Mouse (Mus musculus) forelimb bud, embryonic 11.5 days (tissue): ENCODE results near the gene Mrpl23.

Source experiments
- DNase-seq: peaks from one replicate; pipeline ENCODE4 v3.0.0-alpha.2; 2012; ENCODE audit warnings: low read depth, low spot score

Mrpl23 gene

GRCm38 (mm10) chr7:142520331-142520730, 12.2 kb upstream of the Mrpl23 start:
- DNase-seq, result no peak

DNA sequence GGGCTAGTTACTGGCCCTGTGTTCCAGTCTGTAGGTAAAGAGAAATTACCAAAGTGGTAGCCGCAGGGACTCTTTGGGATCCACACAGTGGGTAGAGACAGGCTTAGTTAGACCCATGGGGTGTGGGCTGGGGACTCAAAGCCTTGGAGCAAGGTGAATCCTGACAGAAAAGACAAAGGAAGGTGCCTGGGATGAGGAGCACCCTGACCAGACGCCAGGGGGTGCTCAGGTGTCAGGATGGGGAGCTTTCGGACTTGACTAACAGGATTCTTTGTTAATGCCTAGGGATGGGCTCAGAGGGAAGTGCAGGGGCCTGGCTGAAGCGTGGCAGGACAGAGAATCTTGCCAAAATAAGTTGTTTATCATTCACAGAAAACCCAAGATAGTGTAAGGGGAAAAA, 10.1 kb upstream of the Mrpl23 start:
- no peak for DNase-seq

DNA sequence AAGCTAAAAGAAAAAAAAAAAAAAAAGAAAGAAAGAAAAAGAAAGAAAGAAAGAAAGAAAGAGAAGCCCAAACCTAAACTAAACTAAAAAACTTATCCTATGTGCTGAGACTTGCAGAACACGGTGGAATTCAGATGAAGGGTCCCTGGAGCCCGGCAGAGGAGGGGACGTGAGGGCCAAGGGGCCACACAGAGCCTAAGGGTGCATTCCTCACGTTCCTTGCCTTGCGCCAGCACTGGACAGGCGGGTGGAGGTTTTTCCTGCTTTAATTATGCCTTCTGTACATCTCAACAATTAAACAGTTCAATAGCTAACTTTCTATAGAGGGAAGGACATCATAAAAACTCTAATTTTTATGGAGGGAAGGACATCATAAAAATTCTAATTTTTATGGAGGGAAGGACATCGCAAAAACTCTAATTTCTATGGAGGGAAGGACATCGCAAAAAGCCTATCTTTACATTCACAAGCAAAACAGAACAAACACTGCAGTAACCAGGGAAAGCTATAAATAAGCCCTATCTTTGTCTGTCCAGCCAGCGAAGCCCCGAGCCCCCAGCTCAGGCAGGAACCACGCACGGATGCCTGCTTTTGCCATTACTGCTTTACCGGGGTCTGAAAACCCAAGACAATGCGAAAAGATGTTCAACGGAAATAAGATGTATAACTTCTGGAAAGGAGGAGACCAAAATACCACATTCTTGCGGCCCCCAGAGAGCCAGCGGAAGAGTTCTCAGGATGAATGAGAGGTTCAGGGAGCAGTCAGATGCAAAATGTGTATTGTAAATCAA, 9.1 kb upstream of the Mrpl23 start:
- no peak for DNase-seq

DNA sequence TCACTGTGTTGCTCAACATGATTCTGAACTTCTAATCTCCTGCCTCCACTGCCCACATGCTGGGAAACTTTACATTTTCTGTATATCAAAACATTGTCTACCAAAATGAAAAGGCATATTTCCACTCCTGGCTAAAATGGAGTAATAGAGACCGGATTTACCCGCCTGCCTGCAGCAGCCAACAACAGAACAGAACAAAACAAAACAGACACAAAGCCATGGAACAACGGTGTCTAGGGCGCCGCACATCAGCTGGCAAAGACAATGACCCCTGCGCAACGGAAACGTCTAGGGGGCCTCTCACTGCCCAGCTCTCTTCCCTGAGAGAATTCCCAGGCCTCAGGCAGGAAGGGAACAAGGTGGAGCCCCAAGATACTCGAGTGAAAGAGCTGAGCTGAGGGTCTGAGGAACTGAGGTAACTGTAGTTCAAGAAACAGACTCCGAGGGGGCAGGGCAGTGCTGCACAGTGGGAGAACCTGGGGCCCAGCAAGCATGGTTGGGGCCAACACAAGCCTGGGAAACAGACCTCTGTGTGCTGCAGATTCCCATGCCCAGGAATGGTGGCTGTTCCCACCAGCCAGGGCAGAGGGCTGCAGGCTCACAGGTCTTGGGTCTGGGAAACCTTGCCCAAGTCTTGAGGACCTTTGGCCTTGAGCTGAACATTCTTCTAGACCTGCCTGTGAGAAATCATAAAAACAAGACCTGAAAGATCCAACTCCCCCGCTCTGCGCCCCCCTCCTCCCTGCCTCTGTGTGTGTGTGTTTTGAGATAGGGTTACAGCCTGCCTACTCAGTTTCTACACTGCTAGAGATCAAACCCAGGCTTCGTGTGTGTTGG, 6.9 kb upstream of the Mrpl23 start:
- no peak for DNase-seq

DNA sequence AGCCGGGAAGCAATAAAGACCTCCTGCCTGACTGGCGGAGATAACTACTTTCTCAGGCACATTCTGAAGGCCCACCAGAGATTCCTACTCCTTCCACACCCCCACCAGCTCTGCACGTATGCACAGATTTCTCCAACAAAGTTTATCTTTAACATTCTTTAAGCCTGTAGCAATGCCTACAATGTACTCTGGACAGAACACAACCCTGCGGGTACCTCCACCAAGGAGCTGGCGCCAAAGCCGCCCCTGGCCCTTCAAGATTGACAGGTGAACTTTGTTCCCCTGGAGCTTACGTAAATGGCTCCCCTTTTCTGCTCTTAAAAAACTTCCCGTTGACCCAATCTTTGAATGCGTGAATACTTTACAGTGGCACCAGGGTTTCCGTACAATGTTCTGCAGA, 3.1 kb upstream of the Mrpl23 start:
- DNase-seq, result no peak

GRCm38 (mm10) chr7:142531973-142532521, 439 bp upstream of the Mrpl23 start:
- no peak for DNase-seq

DNA sequence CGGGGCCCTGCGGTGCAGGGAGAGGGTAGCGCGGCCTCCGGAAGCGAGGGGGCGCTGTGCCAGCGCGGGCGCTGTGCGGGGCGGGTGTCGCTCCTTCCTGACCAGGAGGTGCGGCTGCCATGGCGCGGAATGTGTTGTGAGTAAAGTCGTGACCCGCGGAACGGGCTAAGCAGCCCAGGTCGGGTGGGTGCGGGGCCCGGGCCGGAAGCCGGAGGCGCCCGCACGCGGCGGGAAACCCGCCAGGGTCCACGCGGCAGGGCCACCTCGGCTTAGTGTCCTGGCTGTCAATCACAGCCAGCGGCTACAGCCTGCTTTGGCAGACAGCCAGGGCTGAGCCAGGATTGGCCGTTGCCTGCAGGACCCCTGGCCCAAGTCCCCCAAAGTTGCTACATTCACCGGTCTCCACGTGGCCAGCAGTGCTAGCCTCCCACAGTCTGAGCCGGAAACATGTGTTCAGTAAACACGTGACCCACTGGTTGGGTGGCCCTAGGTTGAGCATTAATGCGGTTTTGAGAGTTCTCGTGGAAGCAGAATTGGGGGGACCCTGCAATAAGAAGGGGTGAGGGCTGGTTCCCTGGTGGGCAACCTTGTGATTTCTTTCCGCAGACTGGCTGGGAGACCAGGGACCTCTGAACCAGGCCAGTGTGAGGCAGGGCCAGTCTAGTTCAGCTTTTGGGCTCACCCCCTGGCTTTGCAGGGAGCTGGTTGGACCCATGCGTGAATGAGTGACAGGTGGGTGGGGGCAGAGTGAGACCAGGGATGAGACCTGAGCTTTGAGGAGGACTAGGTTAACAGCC, 771 bp downstream of the Mrpl23 start:
- peak; percentile 84 for DNase-seq

DNA sequence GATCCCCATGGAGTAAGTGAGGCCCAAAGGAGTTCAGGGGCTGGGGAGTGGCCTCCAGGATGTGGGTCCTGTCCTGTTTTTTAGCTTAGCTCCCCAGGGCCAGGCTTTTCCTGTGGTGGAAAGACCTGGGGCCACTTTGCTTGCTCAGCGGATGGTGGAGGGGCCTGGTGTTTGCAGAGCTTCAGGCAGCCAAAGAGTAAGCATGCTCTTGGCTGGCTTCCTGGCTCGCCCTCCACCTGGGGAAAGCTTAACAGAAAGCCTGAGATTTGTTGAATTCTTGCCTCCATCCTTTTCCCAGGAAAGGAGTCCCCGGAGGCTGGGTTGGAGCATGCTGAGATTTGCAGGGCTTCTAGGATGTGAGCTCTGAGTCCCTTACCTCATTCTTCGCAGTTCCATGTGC, 2.6 kb downstream of the Mrpl23 start:
- DNase-seq, result no peak

- DNase-seq, result no peak
Observed at GRCm38 (mm10) chr7:142535832-142536231, 3.3 kb downstream of the Mrpl23 start.

GRCm38 (mm10) chr7:142537181-142537580, 4.7 kb downstream of the Mrpl23 start:
- no peak for DNase-seq

DNA sequence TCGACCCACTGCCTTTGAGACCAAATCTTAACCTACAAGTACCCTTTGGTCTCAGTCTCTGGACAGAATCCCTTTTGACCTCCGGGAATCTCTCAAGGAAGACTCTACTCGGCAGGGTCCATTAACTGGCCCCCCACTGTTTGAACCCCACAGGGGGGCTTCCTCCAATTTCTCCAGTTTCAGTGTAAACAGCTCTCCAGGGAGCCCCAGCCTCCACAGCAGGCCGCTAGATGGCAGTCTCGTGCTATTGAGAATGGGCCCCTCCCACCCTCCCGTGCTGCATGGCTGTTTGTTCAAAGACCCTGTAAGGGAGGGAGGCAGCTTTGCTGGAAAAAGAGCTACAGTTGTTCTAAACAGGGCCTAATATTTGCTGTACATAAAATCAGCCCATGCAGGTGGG, 5.4 kb downstream of the Mrpl23 start:
- peak; percentile 89 for DNase-seq

- DNase-seq, result no peak
Observed at GRCm38 (mm10) chr7:142538291-142538690, 5.8 kb downstream of the Mrpl23 start.

- no peak for DNase-seq
Observed at GRCm38 (mm10) chr7:142538766-142539165, 6.3 kb downstream of the Mrpl23 start.

DNA sequence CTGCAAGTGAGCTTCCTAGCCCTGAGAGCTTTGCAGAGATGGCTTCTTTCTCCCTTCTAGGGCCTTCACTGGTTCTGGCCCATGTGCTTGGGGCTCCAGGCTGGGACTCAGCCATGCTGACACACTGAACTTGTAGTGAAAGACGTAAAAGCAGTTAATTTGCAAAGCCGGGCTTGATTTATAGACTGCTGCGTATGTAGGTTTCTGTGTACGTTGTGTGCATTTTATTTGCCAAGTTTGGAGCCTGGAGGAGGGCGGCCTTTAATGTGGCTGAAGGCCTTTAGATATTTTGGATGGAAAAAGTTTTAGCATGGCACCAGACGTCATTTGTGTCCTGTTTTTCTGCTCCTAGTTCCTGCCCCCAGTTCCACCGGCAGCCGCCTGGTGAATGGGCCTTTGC, 7.3 kb downstream of the Mrpl23 start:
- peak; percentile 73 for DNase-seq

DNA sequence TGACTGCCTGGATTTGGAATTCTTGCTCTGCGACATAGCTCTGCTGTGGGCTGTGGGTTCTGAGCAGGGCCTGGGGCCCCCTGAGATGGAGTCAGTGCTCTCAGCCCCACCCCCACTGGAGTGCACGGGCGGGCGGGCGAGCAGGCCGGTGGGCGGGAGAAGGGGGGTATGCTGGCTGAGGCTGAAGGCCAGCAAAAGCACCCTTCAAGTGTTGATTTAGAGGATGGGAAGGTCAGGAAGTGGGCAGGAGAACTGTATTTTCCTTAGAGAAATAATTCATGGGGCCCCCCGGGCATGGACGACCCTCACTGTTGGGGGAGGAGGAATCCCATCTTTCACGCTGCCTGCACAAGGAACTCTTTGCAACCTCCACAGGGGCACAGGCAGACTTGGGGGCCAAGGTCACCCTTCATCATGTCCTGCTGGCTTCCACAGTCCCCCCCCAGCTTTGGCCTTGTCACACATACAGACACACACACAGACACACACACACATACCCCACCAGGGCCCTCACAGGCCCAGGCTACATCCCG, 10.4 kb downstream of the Mrpl23 start:
- no peak for DNase-seq

DNA sequence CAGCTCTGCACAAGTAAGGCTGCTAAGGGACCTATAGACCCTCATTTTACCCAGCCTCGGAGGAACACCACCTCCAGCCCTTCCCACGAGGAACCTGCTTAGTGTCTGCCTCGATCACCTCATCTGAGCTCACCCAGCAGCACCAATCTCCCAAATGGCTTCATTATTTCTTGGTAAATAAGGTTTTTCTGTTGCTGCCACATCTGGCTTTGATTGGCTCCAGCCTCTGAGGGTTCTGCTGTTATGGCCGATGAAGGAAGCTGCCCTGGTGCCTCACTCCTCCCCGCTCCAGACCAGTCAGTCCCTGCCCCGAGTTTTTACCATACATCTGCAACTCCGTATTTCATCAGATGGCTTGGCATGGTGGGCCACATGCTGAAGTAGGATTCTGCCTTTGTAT, 13.5 kb downstream of the Mrpl23 start:
- peak; percentile 74 for DNase-seq

DNA sequence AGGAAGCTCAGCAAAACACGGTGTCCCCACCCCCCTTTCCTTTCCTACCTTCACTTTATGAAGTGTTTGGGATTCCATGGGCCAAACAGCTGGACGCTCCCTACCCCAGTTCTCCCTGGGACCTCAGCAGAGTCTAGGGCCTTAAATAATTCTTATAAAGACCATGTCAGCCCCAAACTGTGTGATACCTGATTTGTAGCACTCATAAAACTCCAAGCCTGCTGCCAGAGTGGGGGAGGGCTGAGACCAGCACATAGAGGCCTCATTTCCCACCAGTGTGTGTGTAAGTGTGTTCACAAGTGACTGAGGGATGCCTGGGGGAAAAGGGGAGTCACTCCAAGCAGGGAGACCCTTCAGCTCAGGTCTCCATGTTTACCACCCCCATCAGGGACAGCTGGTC, 15.4 kb downstream of the Mrpl23 start:
- peak; percentile 95 for DNase-seq

DNA sequence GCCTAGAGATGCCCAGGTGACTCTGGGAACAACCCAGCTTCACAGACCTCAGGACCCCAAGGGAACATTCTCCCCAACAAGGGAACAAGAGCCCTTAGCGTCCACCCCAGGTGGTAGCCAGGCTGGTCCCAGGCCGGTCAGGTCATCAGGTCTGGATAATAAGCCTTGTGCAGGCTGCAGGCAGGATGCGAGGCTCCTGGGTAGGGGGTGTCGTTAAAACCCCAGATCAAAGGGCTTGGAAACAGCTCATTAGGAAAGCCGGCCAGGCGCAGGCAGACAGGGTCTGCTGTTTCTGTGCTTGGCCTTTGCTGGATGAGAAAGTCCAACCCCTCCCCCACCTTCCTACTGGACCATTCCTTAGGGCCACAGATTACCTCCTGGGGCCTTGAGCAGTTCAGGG, 16.2 kb downstream of the Mrpl23 start:
- DNase-seq, result peak; percentile 89

DNA sequence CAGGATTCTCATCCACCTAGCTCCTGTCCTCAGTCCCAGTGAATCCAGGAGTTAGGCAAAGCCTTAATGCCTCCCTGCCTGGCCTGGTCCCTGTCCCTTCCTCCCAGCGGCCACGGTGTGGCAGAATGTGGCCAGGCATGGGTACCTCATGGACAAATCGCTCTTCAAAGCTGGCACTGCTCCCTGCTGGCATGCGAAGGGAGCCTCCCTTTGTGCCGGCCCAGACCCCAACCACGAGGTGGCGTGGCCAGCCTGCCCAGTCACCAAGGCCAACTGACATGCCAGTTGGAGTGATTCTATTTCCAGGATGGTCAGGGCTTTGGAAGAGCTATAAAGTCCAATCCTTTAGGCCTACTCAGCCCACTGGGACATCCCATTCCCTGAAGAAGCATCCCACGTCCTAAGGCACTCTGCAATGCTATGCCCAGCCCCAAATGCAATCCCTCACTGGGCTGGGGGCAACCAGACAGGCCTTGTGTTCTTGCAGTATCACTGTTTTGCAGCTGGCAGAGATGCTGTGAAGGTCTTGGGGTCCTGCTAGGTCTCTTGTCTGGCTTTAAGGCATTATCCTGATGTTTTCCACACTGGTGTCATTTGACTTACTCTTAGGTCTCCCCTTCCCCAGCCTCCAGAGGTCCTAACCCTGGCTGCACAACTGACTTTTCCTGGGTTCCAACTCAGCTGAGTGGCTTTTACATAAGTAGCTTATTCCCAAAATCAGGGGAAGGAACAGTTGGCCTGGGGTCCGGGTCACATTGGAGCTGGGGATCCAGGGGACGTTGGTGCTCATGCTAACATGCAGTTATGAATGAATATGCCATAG, 17.7 kb downstream of the Mrpl23 start:
- no peak for DNase-seq

- DNase-seq, result no peak
Observed at GRCm38 (mm10) chr7:142550935-142551373, 18.5 kb downstream of the Mrpl23 start.

- no peak for DNase-seq
Observed at GRCm38 (mm10) chr7:142551691-142552090, 19.2 kb downstream of the Mrpl23 start.
